Mouse (Mus musculus): Measurements from ENCODE around the gene Nr6a1.

- TF ChIP-seq POLR2A (IDR thresholded peaks at IDR 0.05; ENCODE audit: extremely low read depth, insufficient read depth, low read length) (no peak), CTCF (IDR thresholded peaks at IDR 0.05; ENCODE audit: low read depth, low read length) (no peak)
Observed at GRCm38 (mm10) chr2:38777326-38777725, 150.2 kb downstream of the Nr6a1 start.
